Mouse (Mus musculus) adrenal gland, adult 2 months (tissue): ENCODE measurements at regions not wholly inside any gene's neighbourhood (a gene's known extent, or its start where the extent isn't known, plus 50 kb on each side); places are given as distances from the start of the nearest gene placed in this dataset.

Experiments used
- DNase-seq: peaks from one replicate; pipeline ENCODE4 v3.0.0; 2021

GRCm38 (mm10) chr13:57282816-57283215, 387.0 kb upstream of the Trpc7 start:
- DNase-seq = no peak

GRCm38 (mm10) chr13:57281941-57282710, 386.3 kb upstream of the Trpc7 start:
- DNase-seq = no peak

DNA sequence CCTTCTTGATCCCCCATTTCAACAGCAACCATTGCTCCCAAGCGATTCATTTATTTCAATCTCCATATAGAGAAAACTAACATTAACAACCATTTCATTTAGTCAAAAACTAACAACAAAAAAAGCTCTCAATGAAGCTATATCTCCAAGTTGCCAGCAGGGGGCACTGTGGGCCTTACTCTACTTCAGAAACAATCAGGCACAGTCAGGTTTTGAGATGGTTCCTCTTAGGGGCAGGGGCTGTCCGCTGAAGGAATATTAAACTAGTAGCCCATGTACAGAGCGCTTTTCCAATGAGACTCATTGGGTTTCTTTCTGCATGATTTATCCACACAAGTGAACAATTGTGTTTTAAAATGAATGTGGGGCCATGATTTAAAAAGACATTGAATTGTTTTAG, 385.7 kb upstream of the Trpc7 start:
- peak; percentile 33 for DNase-seq

DNA sequence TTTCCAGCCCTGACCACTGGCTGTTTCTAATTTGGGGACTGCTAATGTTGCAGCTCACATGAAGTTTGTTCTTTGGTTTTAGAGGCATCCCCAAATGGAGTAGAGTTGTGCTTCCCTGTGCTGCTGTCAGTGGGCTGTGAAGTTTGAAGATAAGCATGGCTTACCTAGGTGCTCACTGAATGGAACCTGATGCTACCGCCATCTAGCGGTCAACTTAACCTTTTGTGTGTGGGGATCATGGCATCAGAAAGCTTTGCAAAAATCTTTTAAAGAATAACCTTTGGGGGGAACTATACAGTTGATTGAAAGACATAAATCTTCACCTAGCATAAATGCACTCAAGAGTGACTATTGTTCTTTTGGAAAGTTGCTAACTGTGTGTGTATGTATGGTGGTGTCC, 382.8 kb upstream of the Trpc7 start:
- DNase-seq = no peak

DNA sequence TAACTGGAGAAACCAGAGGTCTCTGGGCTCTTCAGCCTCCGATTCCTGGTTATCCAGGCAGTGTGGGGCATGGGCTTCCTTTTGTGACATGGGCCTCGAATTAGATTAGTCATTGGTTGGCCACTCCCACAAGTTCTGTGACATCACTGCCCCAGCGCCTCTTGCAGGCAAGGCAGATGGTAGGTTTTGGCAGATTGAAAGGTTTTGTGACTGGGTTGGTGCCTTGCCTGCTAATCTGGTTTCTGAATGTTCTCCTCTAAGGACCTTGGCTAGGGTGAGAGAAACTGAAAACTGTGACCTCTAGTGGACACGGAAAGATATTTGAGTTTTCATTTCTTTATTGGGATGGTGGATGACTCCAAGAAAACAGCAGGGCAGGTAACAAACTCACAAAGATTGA, 381.3 kb upstream of the Trpc7 start:
- DNase-seq = peak; percentile 33

DNA sequence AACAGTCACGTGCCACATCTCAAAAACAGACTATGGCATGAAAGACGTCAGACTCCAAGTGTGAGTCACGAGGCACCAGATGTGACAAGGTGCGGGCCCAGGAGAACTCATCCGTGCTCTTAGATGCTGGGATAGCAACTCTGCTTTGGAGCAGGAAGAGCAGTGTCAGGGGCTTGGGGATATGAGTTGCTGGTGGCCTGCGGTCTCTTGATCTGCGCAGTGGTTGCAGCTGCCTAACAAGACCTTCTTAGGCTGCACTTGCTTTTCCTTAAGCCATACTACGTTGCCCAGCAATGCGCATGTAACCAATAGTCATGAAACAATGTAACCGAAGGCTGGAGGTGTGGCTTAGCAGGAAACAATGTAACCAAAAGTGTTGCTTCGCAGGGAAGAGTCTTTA, 380.1 kb upstream of the Trpc7 start:
- no peak for DNase-seq

- DNase-seq = no peak
Observed at GRCm38 (mm10) chr13:57273593-57273992, 377.8 kb upstream of the Trpc7 start.

GRCm38 (mm10) chr13:57269614-57270013, 373.8 kb upstream of the Trpc7 start:
- peak; percentile 29 for DNase-seq

- peak; percentile 75 for DNase-seq
Observed at GRCm38 (mm10) chr13:57259920-57260319, 364.1 kb upstream of the Trpc7 start.

DNA sequence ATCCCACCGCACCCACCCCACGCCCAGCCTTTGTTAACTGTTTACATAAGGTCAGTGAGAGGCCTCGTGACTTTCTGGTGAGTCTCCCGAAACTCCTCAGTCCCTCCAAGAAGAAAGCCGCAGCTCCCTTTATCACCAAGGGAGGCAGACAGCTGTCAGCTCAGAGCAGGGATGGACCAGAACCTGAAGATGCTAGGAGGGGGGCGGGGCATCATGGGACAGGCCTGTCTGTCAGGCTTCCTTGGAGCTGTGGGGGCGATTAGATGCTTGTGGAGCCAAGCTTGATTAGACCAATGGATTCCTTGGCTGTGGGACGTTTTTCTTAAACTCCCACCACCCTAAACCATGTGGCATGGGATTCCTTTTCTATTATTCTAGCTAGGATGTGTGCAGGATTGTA, 363.7 kb upstream of the Trpc7 start:
- DNase-seq = no peak

DNA sequence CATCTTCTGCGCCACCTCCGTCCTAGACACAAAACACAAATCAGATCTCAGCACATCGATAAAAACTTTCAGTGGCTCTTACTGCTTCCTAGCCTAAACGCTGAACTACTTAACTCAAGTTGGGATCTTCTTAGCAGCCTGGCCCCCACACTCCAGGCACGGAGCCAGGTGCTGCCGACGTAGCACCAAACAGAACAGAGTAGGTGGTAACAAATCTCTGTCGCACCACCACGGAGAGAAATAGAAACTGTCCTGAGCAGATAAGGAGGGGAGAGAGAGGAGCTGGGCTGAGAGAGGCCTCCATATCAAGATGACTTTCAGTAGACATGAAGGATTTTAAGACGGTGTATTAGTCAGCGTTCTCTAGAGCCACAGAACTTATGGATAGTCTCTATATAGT, 360.1 kb upstream of the Trpc7 start:
- no peak for DNase-seq

- DNase-seq = peak; percentile 60
Observed at GRCm38 (mm10) chr13:57249851-57250250, 354.1 kb upstream of the Trpc7 start.

GRCm38 (mm10) chr13:57249401-57249800, 353.6 kb upstream of the Trpc7 start:
- no peak for DNase-seq

DNA sequence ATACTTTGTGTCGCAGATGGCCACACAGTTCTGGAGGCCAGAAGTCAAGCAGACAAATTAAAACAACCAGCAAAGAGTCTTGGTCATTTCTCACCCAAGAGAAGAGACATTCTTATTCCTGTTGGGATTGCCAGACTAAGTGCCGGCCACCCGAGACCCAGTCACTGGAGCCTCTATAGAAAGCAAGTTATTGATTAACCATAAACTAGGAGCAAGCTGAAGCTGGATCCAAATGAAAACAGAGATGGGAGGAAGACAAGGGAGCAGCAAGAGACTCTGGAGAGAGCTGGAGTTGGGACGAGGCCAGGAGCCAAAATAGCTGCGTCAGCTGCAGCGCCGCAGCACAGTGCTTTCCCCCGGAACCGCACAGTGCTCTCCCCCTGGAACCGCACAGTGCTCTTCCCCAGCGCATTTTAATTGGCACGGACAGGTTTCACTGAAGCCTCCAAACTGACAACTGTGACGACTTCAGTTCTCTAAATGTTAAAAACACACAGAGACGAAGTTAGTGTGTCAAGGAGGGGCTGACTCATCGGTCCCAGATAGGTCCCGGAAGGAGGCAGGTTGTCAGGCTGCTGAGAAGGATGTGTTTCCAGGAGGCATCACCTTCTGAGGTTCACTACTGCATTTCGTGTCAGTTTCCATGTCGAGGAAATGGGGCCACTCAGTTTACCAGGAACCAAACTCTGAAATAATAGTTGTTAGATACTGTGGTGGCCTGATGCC, 350.6 kb upstream of the Trpc7 start:
- DNase-seq = peak; percentile 21

GRCm38 (mm10) chr13:57236917-57237316, 341.1 kb upstream of the Trpc7 start:
- no peak for DNase-seq

DNA sequence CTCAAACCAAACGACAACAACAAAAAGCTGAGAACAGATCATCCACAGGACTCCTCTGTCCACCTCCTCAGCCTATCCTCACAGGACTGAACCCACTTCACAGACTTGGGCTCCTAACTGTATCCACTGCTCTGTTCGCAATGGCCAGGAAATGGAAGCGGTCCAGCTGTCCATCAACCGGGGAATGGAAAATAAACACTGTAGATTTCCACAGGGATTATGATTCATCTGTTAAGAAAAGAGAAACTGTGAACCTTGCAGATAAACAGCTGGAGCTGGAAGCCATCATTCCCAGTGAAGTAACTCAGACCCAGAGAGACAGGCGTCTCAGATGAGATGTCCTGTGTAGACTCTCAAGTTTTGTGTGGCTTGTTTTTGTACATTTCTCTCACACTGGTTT, 340.4 kb upstream of the Trpc7 start:
- DNase-seq = no peak

GRCm38 (mm10) chr13:57232906-57233305, 337.1 kb upstream of the Trpc7 start:
- no peak for DNase-seq

GRCm38 (mm10) chr13:57231666-57232065, 335.9 kb upstream of the Trpc7 start:
- no peak for DNase-seq

DNA sequence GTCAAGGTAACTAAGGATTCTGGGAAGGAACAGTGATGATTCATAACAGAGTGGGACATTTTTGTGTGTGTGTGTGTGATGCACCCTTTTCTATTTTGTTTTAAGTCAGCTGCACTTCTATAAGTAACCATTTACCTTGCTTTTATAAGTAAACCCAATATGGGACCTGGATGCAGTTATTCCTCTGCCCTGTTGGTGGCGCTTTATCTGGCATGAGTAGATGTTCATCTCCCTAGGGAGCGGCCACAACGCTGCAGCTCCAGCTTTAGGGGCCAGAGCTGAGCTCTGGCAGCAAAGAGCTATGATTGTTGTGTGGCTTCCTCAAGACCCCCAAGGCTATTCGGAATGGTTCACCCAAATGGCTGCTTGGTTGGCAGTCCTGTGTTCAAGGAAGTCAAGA, 334.5 kb upstream of the Trpc7 start:
- DNase-seq = no peak

GRCm38 (mm10) chr13:57221092-57221491, 325.3 kb upstream of the Trpc7 start:
- DNase-seq = no peak

- no peak for DNase-seq
Observed at GRCm38 (mm10) chr13:57216161-57216560, 320.4 kb upstream of the Trpc7 start.

DNA sequence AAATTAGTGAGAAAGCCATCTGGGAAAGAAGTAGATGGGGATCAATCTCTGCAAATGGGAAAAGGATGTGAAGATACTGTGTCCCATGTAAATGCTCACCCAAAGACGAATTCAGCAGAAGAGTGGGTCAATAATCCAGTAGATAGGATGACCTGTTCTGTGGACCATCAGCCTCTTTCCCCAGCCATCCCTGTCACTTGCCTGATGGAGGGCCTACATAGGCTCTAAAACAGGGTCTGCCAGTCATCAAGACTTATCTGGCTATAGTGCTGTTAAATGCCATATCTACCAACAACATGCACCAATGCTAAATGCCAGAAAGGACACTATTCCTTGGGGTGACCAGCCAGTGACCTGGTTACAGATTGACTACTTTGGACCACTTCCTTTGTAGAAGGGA, 316.5 kb upstream of the Trpc7 start:
- DNase-seq = no peak

GRCm38 (mm10) chr13:57191195-57191594, 295.4 kb upstream of the Trpc7 start:
- no peak for DNase-seq

DNA sequence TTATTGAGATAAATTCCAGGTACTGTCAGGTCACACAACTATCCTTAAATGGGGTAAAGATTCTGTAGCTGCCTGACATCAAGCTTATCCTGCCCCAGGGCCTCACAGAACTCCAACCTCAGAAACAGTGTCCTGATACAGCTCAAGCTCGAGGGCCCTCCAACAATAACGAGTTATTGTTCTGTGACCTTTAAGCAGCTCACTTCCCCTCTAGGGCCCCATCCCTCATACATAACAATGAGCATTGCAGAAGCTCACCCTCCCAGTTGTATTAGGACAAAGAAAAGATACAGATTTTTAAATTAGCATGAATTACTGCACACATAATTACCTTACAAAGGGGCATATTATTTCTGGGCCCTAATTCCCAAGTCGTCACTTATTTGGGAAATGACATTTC, 293.5 kb upstream of the Trpc7 start:
- no peak for DNase-seq
